ENCODE assay signal across 8 mouse cellular contexts in the genomic region with DNA sequence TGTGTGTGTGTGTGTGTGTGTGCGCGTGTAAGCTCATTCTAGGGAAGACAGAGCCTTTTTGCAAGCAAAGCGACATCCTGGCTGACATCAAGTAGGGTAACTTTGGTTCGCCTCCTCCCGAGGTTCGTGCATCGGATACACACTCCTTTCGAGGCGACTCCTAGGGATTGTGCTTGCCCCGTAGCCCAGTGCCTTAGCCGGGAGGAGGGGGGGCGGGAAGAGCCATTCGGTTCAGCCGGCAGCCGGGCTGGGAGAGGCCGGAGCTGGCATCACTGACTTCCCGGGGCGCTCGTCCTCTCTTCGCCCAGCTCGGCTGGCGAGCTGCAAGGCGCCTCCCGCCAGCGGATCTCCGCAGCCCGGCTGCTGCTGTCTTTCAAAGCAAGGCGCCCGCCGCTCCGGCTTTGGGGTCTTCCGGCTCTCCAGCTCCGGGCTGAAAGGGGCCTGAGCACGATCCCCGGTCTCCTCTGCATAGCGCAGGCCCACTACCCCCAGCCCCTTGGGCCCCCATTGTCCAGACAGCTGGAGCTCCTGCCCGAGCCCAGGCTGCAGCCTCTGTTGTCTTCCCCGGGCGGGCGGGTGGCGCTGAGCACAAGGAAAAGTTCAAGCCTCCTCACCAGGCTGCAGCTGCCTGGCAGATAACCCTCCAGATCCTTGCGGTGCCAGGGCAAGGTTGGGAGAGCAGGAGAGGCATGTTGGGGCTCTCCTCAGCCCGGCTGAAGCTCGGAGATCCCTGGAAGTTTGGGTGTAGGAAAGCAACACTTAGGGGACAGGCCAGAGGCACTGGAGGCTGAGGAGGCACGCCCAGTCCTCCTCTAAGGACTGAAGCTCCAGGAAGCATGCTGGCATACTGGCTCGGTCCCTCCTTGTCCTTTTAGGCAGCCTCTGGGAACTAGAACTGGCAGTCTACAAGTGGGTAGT. TPM values are rescaled to one million over a fixed set of nuclear protein-coding genes. Genes with fewer than 3 reads are reported as not detected.
DNase-seq lines count a peak whose midpoint lies in the region; ATAC-seq and TF ChIP-seq lines count a peak whose summit lies in the region.

No protein-coding gene starts in this region.

- ATAC-seq in cerebellum, adult (ENCODE audit: insufficient number of reproducible peaks, low FRiP score, low TSS enrichment), result no peak
- ATAC-seq in heart, embryonic 15.5 days (replicated peaks; ENCODE audit: insufficient number of reproducible peaks, insufficient read depth, low FRiP score, low read depth), result no peak
- peak; percentile 81 for ATAC-seq in neural tube, embryonic 11.5 days (ENCODE audit: insufficient read depth, low FRiP score, low TSS enrichment)
- ATAC-seq in erythroid progenitor cell, adult 5-6 weeks (replicated peaks; ENCODE audit: low FRiP score, poor library complexity, severe bottlenecking), result no peak

- H3K4me3 ChIP-seq in embryonic fibroblast, embryonic 13.5 days (ENCODE audit: insufficient read depth, low read length), result peak overlapping the region; percentile 44
- H3K4me3 ChIP-seq in heart, embryonic 15.5 days, result peak overlapping the region; percentile 73
- H3K4me3 ChIP-seq in limb, embryonic 10.5 days, result peak overlapping the region; percentile 63
- peak overlapping the region; percentile 46 for H3K4me3 ChIP-seq in neural tube, embryonic 11.5 days (ENCODE audit: low read depth, low read length)

- peak; percentile 8 for DNase-seq in cerebellum, adult 11-12 months
- DNase-seq in adrenal gland, adult 18-20 months (ENCODE audit: low spot score in 2 of 2), result peak; percentile 20 to 25
- DNase-seq in limb, embryonic 10.5 days (ENCODE audit: low spot score), result peak; percentile 75
- peak; percentile 77 for DNase-seq in neural tube, embryonic 11.5 days (ENCODE audit: low spot score)

- H3K9ac ChIP-seq in heart, embryonic 15.5 days, result peak overlapping the region; percentile 88
- H3K9ac ChIP-seq in neural tube, embryonic 11.5 days (ENCODE audit: low read length), result peak overlapping the region; percentile 76

- H3K36me3 ChIP-seq in heart, embryonic 15.5 days, result no peaks in the 10 kb centered on the region
- no peaks in the 10 kb centered on the region for H3K36me3 ChIP-seq in limb, embryonic 10.5 days
- no peaks in the 10 kb centered on the region for H3K36me3 ChIP-seq in neural tube, embryonic 11.5 days (ENCODE audit: control insufficient read depth, insufficient read depth, low read length)

- WGBS in heart, embryonic 15.5 days, result 2% methylated on average over 45 of the region's 46 CpGs
- under 1% methylated on average over 46 of the region's 46 CpGs for WGBS in limb, embryonic 10.5 days
- under 1% methylated on average over 44 of the region's 46 CpGs for WGBS in neural tube, embryonic 11.5 days

- no peak overlapping the region for H3K27ac ChIP-seq in embryonic fibroblast, embryonic 13.5 days (ENCODE audit: insufficient read depth, low read length)
- peak overlapping the region; percentile 97 for H3K27ac ChIP-seq in heart, embryonic 15.5 days
- peak overlapping the region; percentile 82 for H3K27ac ChIP-seq in limb, embryonic 10.5 days
- H3K27ac ChIP-seq in neural tube, embryonic 11.5 days (ENCODE audit: low read depth, low read length), result no peak overlapping the region

- peak overlapping the region; percentile 92 for H3K4me2 ChIP-seq in heart, embryonic 15.5 days
- H3K4me2 ChIP-seq in neural tube, embryonic 11.5 days (ENCODE audit: low read depth), result peak overlapping the region; percentile 85

- H3K9me3 ChIP-seq in heart, embryonic 15.5 days (replicated peaks), result no peaks in the 10 kb centered on the region
- no peaks in the 10 kb centered on the region for H3K9me3 ChIP-seq in limb, embryonic 10.5 days (replicated peaks)
- H3K9me3 ChIP-seq in neural tube, embryonic 11.5 days (ENCODE audit: control insufficient read depth, low read length), result no peaks in the 10 kb centered on the region

- TF ChIP-seq POLR2A in embryonic fibroblast, embryonic 13.5 days (IDR thresholded peaks at IDR 0.05; ENCODE audit: low read depth, low read length), result peak; percentile 50; the same call in 1 of the 2 replicates

- peaks cover 7% of the 10 kb centered on the region; the same call in 1 of the 2 replicates for H3K4me1 ChIP-seq in embryonic fibroblast, embryonic 13.5 days (ENCODE audit: control insufficient read depth, insufficient read depth, low read length)
- H3K4me1 ChIP-seq in heart, embryonic 15.5 days (replicated peaks), result peaks cover 63% of the 10 kb centered on the region
- H3K4me1 ChIP-seq in limb, embryonic 10.5 days, result peaks cover 25% of the 10 kb centered on the region
- H3K4me1 ChIP-seq in neural tube, embryonic 11.5 days (ENCODE audit: control insufficient read depth, insufficient read depth, low read length), result 0 out of 2 replicates have a peak, but pooled peaks cover 3% of the 10 kb centered on the region

- H3K27me3 ChIP-seq in heart, embryonic 15.5 days, result peaks cover 6% of the 10 kb centered on the region; the same call in 1 of the 2 replicates
- H3K27me3 ChIP-seq in limb, embryonic 10.5 days (ENCODE audit: low read depth, poor library complexity, severe bottlenecking), result peaks cover 73% of the 10 kb centered on the region
- H3K27me3 ChIP-seq in neural tube, embryonic 11.5 days (ENCODE audit: control insufficient read depth, insufficient read depth, low read length), result peaks cover 4% of the 10 kb centered on the region

- no peak for TF ChIP-seq CTCF in embryonic fibroblast, embryonic 13.5 days (IDR thresholded peaks at IDR 0.05; ENCODE audit: borderline replicate concordance, insufficient read depth, low read length)

RNA-seq across cellular contexts. Expression of a gene that starts 0.8 kb away (rescaled TPM):
- total RNA-seq in adrenal gland, adult 18-20 months (2021), result 10 to 100 TPM in 1 of 2 experiments, 1 to 10 TPM in 1; 5.9 to 12.6 TPM
- 19.8 and 30.4 TPM in 2 replicates for polyA plus RNA-seq in embryonic fibroblast, embryonic 13.5 days (2011; ENCODE audit: insufficient read length, low read depth, missing spikeins)
- polyA plus RNA-seq in heart, embryonic 15.5 days (2015; fragmentation: Nextera tagmentation; extraction: Ambion mirVana), result 55.2 and 63.9 TPM in 2 replicates
- polyA plus RNA-seq in limb, embryonic 10.5 days (2016; fragmentation: Nextera tagmentation; extraction: Ambion mirVana), result 2.7 and 3.3 TPM in 2 replicates
- 20.5 and 23.4 TPM in 2 replicates for polyA plus RNA-seq in neural tube, embryonic 11.5 days (2014; fragmentation: Nextera tagmentation; extraction: Ambion mirVana)
- not detected in 2 replicates for total RNA-seq in erythroid progenitor cell, adult 5-6 weeks (2015; ENCODE audit: low replicate concordance)
- total RNA-seq in erythroid progenitor cell, adult 5-6 weeks (2017; ENCODE audit: low replicate concordance), result not detected in 2 replicates

Comparison
In these comparisons a context has a peak if more than half of its experiments do, and no peak if none do; other contexts are left out.
1. DNase-seq: peak in every context shown above with its lines; median percentile 77 in neural tube, embryonic 11.5 days; 75 in limb, embryonic 10.5 days; 22 in adrenal gland, adult 18-20 months; 8 in cerebellum, adult 11-12 months.
2. H3K27ac ChIP-seq: peak in heart, embryonic 15.5 days (single experiment) and limb, embryonic 10.5 days (single experiment); none in embryonic fibroblast, embryonic 13.5 days (single experiment) and neural tube, embryonic 11.5 days (single experiment).
3. Peak in every context shown above with its lines, with median percentiles within 50 percentile points of each other: H3K4me3 ChIP-seq.